Comparison of ENCODE assay signal across 23 mouse cellular contexts in the genomic region with DNA sequence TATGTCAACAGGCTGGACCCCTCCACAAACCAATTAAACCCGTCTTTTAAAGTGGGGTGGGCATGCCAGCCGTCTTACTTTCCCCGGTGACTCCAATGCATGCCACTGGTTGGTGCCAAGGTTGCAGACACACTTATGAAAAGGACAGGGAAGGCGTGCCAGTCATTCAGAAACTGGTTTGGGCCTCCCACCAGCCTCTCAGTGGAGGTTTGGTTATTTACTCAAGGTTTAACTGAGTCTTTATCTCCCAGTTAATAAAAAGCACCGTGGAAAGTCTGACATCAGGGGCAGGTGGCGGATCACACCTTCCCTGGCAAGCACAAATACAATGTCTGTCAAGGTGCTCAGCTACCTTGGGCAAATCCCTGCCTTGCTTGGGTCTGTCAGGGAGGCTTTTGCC. TPM values are rescaled to one million over a fixed set of nuclear protein-coding genes. Genes with fewer than 3 reads are reported as not detected.
DNase-seq lines count a peak whose midpoint lies in the region; ATAC-seq and TF ChIP-seq lines count a peak whose summit lies in the region.
"Had no signal": no experiment of that assay in that cellular context is flagged by ENCODE, and none has a peak within 500 bp of the region (broad histone marks: within the 10 kb centered on the region; RNA-seq: fewer than 3 reads in every experiment).

No protein-coding gene starts in this region.

- peak; percentile 36 for DNase-seq in kidney, adult 11 months
- no peak for DNase-seq in kidney, postnatal 25 days
- DNase-seq in lung, postnatal 0 days (ENCODE audit: low spot score) = peak; percentile 43
- no peak for DNase-seq in lung, postnatal 14 days
- peak; percentile 65 for DNase-seq in stomach, postnatal 0 days (ENCODE audit: low spot score)
- no peak for DNase-seq in gastrocnemius, postnatal 14 days
- no peak for DNase-seq in layer of hippocampus, postnatal 10 days (ENCODE audit: low spot score in 2 of 2)
- DNase-seq: adrenal gland, adult 2 months; cerebellum, adult 18-20 months; cerebellum, postnatal 14 days; gastrocnemius, postnatal 36 days; heart, adult 2 months; heart, postnatal 14 days; right cerebral cortex, postnatal 14 days; thymus, postnatal 25 days had no signal

- ATAC-seq in lung, postnatal 0 days = peak; percentile 48
- peak; percentile 78 for ATAC-seq in intestine, postnatal 0 days
- ATAC-seq in stomach, postnatal 0 days (ENCODE audit: low FRiP score, low TSS enrichment) = peak; percentile 88
- ATAC-seq: liver, embryonic 12.5 days had no signal

- H3K27me3 ChIP-seq in lung, postnatal 0 days (replicated peaks; ENCODE audit: insufficient read depth, low read length) = no peaks in the 10 kb centered on the region
- no peaks in the 10 kb centered on the region for H3K27me3 ChIP-seq in intestine, postnatal 0 days (replicated peaks; ENCODE audit: control insufficient read depth, insufficient read depth, low read length)
- H3K27me3 ChIP-seq in stomach, postnatal 0 days (ENCODE audit: control insufficient read depth, insufficient read depth, low read length) = no peaks in the 10 kb centered on the region
- H3K27me3 ChIP-seq: embryonic facial prominence, embryonic 13.5 days; limb, embryonic 13.5 days; liver, embryonic 12.5 days; midbrain, embryonic 12.5 days had no signal

- TF ChIP-seq EP300 in lung, postnatal 0 days (IDR thresholded peaks at IDR 0.05) = no peak
- no peak for TF ChIP-seq EP300 in stomach, postnatal 0 days (optimal IDR thresholded peaks at IDR 0.05)

- TF ChIP-seq CTCF in lung, postnatal 0 days (IDR thresholded peaks at IDR 0.05) = no peak
- TF ChIP-seq CTCF in intestine, postnatal 0 days (IDR thresholded peaks at IDR 0.05; ENCODE audit: low read depth) = no peak
- no peak for TF ChIP-seq CTCF in stomach, postnatal 0 days (IDR thresholded peaks at IDR 0.05; ENCODE audit: low read depth)

- H3K9ac ChIP-seq in lung, postnatal 0 days (replicated peaks; ENCODE audit: low read depth) = no peak overlapping the region
- H3K9ac ChIP-seq in intestine, postnatal 0 days (ENCODE audit: low read depth, low read length) = no peak overlapping the region
- no peak overlapping the region for H3K9ac ChIP-seq in stomach, postnatal 0 days (ENCODE audit: low read length)
- H3K9ac ChIP-seq: embryonic facial prominence, embryonic 13.5 days; heart, embryonic 13.5 days; limb, embryonic 13.5 days; liver, embryonic 12.5 days; midbrain, embryonic 12.5 days had no signal

- intact Hi-C loops in gastrocnemius, postnatal 14 days (cut with DNase I; ENCODE audit: low total_unique reads) = no loop called here

- no peak overlapping the region for H3K4me3 ChIP-seq in lung, postnatal 0 days (ENCODE audit: low read depth, low read length)
- no peak overlapping the region for H3K4me3 ChIP-seq in intestine, postnatal 0 days (ENCODE audit: low read depth, low read length)
- no peak overlapping the region for H3K4me3 ChIP-seq in stomach, postnatal 0 days (ENCODE audit: low read depth, low read length)
- H3K4me3 ChIP-seq: embryonic facial prominence, embryonic 13.5 days; heart, adult 2 months; heart, embryonic 13.5 days; layer of hippocampus, adult 2 months; limb, embryonic 13.5 days; liver, embryonic 12.5 days; midbrain, embryonic 12.5 days had no signal

- no peak overlapping the region for H3K27ac ChIP-seq in lung, postnatal 0 days (ENCODE audit: low read length)
- H3K27ac ChIP-seq in intestine, postnatal 0 days (ENCODE audit: low read depth, low read length) = no peak overlapping the region
- no peak overlapping the region for H3K27ac ChIP-seq in stomach, postnatal 0 days (replicated peaks)
- H3K27ac ChIP-seq: embryonic facial prominence, embryonic 13.5 days; heart, adult 2 months; heart, embryonic 13.5 days; kidney, postnatal 0 days; layer of hippocampus, adult 2 months; limb, embryonic 13.5 days; liver, embryonic 12.5 days; midbrain, embryonic 12.5 days had no signal

- 50% methylated on average over 6 of the region's 6 CpGs for WGBS in lung, postnatal 0 days
- WGBS in intestine, postnatal 0 days = 37% methylated on average over 6 of the region's 6 CpGs
- WGBS in stomach, postnatal 0 days = 58% methylated on average over 6 of the region's 6 CpGs

- H3K9me3 ChIP-seq in lung, postnatal 0 days (ENCODE audit: low read length) = no peaks in the 10 kb centered on the region
- H3K9me3 ChIP-seq in intestine, postnatal 0 days (ENCODE audit: control insufficient read depth) = no peaks in the 10 kb centered on the region
- H3K9me3 ChIP-seq in stomach, postnatal 0 days (ENCODE audit: control insufficient read depth, low read length) = no peaks in the 10 kb centered on the region
- H3K9me3 ChIP-seq: heart, embryonic 13.5 days; limb, embryonic 13.5 days; liver, embryonic 12.5 days had no signal

- no peaks in the 10 kb centered on the region for H3K36me3 ChIP-seq in lung, postnatal 0 days (ENCODE audit: insufficient read depth, low read length)
- H3K36me3 ChIP-seq in intestine, postnatal 0 days (ENCODE audit: control insufficient read depth, insufficient read depth) = no peaks in the 10 kb centered on the region
- no peaks in the 10 kb centered on the region for H3K36me3 ChIP-seq in stomach, postnatal 0 days (ENCODE audit: control insufficient read depth, insufficient read depth, low read length)
- H3K36me3 ChIP-seq: embryonic facial prominence, embryonic 13.5 days; heart, embryonic 13.5 days; limb, embryonic 13.5 days; liver, embryonic 12.5 days; midbrain, embryonic 12.5 days had no signal

- H3K4me2 ChIP-seq in lung, postnatal 0 days (replicated peaks; ENCODE audit: low read depth, low read length) = no peak overlapping the region
- no peak overlapping the region for H3K4me2 ChIP-seq in intestine, postnatal 0 days (replicated peaks; ENCODE audit: low read depth)
- no peak overlapping the region for H3K4me2 ChIP-seq in stomach, postnatal 0 days (replicated peaks; ENCODE audit: low read depth)
- H3K4me2 ChIP-seq: embryonic facial prominence, embryonic 13.5 days; heart, embryonic 13.5 days; limb, embryonic 13.5 days; liver, embryonic 12.5 days; midbrain, embryonic 12.5 days had no signal

- H3K4me1 ChIP-seq in lung, postnatal 0 days (ENCODE audit: insufficient read depth, low read depth, low read length) = no peaks in the 10 kb centered on the region
- no peaks in the 10 kb centered on the region for H3K4me1 ChIP-seq in intestine, postnatal 0 days (replicated peaks; ENCODE audit: control insufficient read depth, insufficient read depth, low read length)
- no peaks in the 10 kb centered on the region; the same call in 1 of the 2 replicates for H3K4me1 ChIP-seq in stomach, postnatal 0 days (replicated peaks; ENCODE audit: control insufficient read depth, insufficient read depth)
- H3K4me1 ChIP-seq: embryonic facial prominence, embryonic 13.5 days; heart, embryonic 13.5 days; limb, embryonic 13.5 days; liver, embryonic 12.5 days; midbrain, embryonic 12.5 days had no signal

RNA-seq across cellular contexts. Expression of gene Hpcal1, which starts 54.1 kb away (rescaled TPM):
- polyA plus RNA-seq in lung, postnatal 0 days (2015; fragmentation: Nextera tagmentation; extraction: Ambion mirVana) = 127 and 145 TPM in 2 replicates
- 32.3 and 35.4 TPM in 2 replicates for polyA plus RNA-seq in intestine, postnatal 0 days (2015; fragmentation: Nextera tagmentation; extraction: Ambion mirVana)
- 61.2 and 62.6 TPM in 2 replicates for polyA plus RNA-seq in stomach, postnatal 0 days (2015; fragmentation: Nextera tagmentation; extraction: Ambion mirVana)
- total RNA-seq in gastrocnemius, postnatal 14 days (2021) = 10 to 100 TPM; 11.6 to 17.7 TPM
- 10 to 100 TPM; 41.4 to 44.5 TPM for total RNA-seq in layer of hippocampus, postnatal 10 days (2021)

Comparison
In these comparisons a context has a peak if more than half of its experiments do, and no peak if none do; other contexts are left out.
1. DNase-seq: peak in kidney, adult 11 months (single experiment), lung, postnatal 0 days (single experiment) and stomach, postnatal 0 days (single experiment); none in kidney, postnatal 25 days (0 of 2), lung, postnatal 14 days (single experiment), gastrocnemius, postnatal 14 days (single experiment) and layer of hippocampus, postnatal 10 days (0 of 2).
2. Peak in every context shown above with its lines, with median percentiles within 50 percentile points of each other: ATAC-seq.